Mouse (Mus musculus): ENCODE data around the gene Doc2g. TPM values are rescaled to one million over a fixed set of nuclear protein-coding genes. Genes with fewer than 3 reads are reported as not detected.

The Doc2g gene
- polyA plus RNA-seq, 1 experiment from 2014 or later = 4.1 TPM

DNA sequence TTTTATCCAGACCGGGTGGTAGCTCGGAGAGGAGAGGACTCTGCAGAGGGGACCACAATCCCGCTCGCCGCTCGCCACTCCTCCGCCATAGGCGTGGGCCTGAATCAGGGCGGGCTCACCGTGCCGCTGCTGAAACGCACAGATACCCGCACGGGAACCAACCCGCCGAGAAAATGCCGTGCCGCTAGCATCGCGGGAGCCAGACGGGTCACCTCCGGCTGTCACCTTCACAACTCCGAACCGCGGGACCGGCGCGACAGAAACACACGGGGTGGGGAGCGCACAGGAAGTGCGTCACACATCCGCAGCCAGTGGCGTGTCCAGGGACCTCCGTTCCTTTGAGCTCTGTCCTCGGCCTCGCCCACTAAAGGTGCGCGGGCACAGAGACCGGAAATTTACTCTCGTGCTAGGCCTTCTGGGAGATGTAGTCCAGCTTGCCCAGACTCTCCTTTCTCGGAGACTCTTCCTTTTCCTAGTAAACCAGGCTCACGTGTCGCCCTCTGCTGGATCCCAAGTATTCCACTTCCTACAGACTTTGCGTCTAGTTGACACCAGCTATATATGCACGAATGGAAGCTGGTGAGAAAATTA lies 9.4 kb downstream of the Doc2g start, which contains the start of gene Ndufv1:
Gene Ndufv1 (minus strand): TSS at position 375 of the 591 bp plus-strand sequence.
- whole genome bisulfite sequencing = under 1% methylated on average over 45 of the region's 45 CpGs
- peak within 1 kb of the TSS; percentile 76 for H3K4me2 ChIP-seq (ENCODE audit: low read depth, severe bottlenecking)
- H3K9ac ChIP-seq (ENCODE audit: low read length) = peak within 1 kb of the TSS; percentile 68
- no peak within 1 kb of the TSS for H3K27ac ChIP-seq (replicated peaks; ENCODE audit: low read depth, low read length)
- H3K9me3 ChIP-seq (ENCODE audit: control insufficient read depth, low read length) = no peaks in the 10 kb centered on the region
- DNase-seq (ENCODE audit: low spot score) = peak; percentile 98
- peak within 1 kb of the TSS; percentile 67 for H3K4me3 ChIP-seq (ENCODE audit: low read depth, low read length)
- 0 out of 2 replicates have a peak, but pooled peaks cover 3% of the 10 kb centered on the region for H3K4me1 ChIP-seq (ENCODE audit: control insufficient read depth, insufficient read depth, low read length)
- no peaks in the 10 kb centered on the region for H3K27me3 ChIP-seq (ENCODE audit: control insufficient read depth, insufficient read depth, low read length)
- ATAC-seq (ENCODE audit: insufficient number of reproducible peaks, low FRiP score, low TSS enrichment, low read depth) = peak; percentile 98
- H3K36me3 ChIP-seq (ENCODE audit: control insufficient read depth, insufficient read depth, low read length) = peaks cover 11% of the 10 kb centered on the region

DNA sequence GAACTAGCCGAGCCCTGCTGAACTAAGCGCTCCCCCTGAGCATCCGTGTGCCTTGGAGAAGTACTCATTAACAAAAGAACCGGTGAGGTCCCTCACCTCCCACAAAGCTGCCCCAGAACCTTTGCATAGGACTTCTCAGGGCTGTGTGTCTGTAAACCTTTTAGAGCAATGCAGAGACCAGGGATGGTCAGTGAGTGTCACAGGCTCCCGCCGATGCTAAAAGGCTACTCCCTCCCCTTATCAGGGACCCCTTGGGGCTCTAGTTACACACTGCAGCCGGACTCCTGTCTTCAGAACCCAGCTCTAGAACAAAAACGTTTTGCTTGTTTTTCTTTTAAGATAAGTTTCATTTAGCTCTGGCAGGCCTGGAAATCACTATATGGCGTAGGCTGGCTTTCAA lies 10.0 kb downstream of the Doc2g start:
- H3K36me3 ChIP-seq (ENCODE audit: control insufficient read depth, insufficient read depth, low read length) = peaks cover 6% of the 10 kb centered on the region; the same call in 1 of the 2 replicates
- H3K9ac ChIP-seq (ENCODE audit: low read length) = peak overlapping the region; percentile 65
- no peaks in the 10 kb centered on the region for H3K27me3 ChIP-seq (ENCODE audit: control insufficient read depth, insufficient read depth, low read length)
- H3K4me1 ChIP-seq (ENCODE audit: control insufficient read depth, insufficient read depth, low read length) = 0 out of 2 replicates have a peak, but pooled peaks cover 3% of the 10 kb centered on the region
- peak overlapping the region; percentile 67 for H3K4me3 ChIP-seq (ENCODE audit: low read depth, low read length)
- H3K27ac ChIP-seq (replicated peaks; ENCODE audit: low read depth, low read length) = no peak overlapping the region
- peak overlapping the region; percentile 44 for H3K4me2 ChIP-seq (ENCODE audit: low read depth, severe bottlenecking)
- no peaks in the 10 kb centered on the region for H3K9me3 ChIP-seq (ENCODE audit: control insufficient read depth, low read length)
- ATAC-seq (ENCODE audit: insufficient number of reproducible peaks, low FRiP score, low TSS enrichment, low read depth) (peak; percentile 38; the same call in 1 of the 2 replicates), DNase-seq (ENCODE audit: low spot score) (no peak)
- WGBS = 24% methylated on average over 9 of the region's 9 CpGs

DNA sequence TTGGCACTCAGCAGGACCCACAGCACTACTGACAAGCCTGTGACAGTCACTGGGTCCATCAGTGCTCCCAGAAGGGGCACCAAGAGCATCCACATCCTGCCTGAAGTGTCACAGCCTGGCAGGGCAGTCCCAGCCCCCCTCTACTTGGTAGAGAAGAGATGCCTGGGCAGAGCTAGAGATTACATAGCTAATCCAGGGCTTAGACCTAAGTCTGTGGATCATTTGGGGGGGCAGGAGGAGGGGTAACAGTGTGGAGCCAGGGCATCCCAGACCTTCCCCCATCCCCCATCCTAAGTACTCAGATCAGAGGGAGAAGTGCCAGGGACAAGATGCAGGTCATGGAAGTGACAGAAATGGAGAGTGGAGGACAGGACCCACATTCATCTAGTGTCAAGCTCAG lies 11.7 kb downstream of the Doc2g start:
- Histone ChIP-seq H3K27me3 (ENCODE audit: control insufficient read depth, insufficient read depth, low read length) (no peaks in the 10 kb centered on the region), H3K9ac (ENCODE audit: low read length) (no peak overlapping the region), H3K4me2 (ENCODE audit: low read depth, severe bottlenecking) (no peak overlapping the region), H3K4me1 (ENCODE audit: control insufficient read depth, insufficient read depth, low read length) (0 out of 2 replicates have a peak, but pooled peaks cover 3% of the 10 kb centered on the region), H3K4me3 (ENCODE audit: low read depth, low read length) (no peak overlapping the region), H3K27ac (replicated peaks; ENCODE audit: low read depth, low read length) (no peak overlapping the region), H3K9me3 (ENCODE audit: control insufficient read depth, low read length) (no peaks in the 10 kb centered on the region), H3K36me3 (ENCODE audit: control insufficient read depth, insufficient read depth, low read length) (no peaks in the 10 kb centered on the region)
- DNase-seq (ENCODE audit: low spot score) (no peak), ATAC-seq (ENCODE audit: insufficient number of reproducible peaks, low FRiP score, low TSS enrichment, low read depth) (no peak)

DNA sequence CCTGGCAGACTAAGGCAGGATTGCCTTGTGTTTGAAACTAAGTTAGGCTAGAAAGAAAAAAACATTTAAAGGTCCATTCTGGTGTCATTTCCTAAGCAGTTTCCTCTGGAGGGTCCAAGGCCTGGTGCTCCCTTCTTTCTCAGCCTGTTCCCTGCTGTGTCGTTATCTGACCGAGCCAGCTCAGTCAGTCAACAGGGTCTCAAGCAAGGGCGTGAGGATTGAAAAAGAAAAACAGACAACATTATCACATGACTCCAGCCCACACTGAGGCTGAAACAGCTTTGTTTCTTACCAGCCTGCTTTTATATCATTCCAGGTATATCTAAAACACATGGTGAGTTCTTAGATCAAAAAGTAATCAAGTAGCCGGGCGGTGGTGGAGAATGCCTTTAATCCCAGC lies 12.5 kb downstream of the Doc2g start:
- DNase-seq (ENCODE audit: low spot score) (no peak), ATAC-seq (ENCODE audit: insufficient number of reproducible peaks, low FRiP score, low TSS enrichment, low read depth) (no peak)
- no peaks in the 10 kb centered on the region for H3K9me3 ChIP-seq (ENCODE audit: control insufficient read depth, low read length)
- H3K36me3 ChIP-seq (ENCODE audit: control insufficient read depth, insufficient read depth, low read length) = no peaks in the 10 kb centered on the region
- H3K27ac ChIP-seq (replicated peaks; ENCODE audit: low read depth, low read length) = no peak overlapping the region
- WGBS = 59% methylated on average over 5 of the region's 5 CpGs
- no peak overlapping the region; the same call in 1 of the 2 replicates for H3K9ac ChIP-seq (ENCODE audit: low read length)
- H3K27me3 ChIP-seq (ENCODE audit: control insufficient read depth, insufficient read depth, low read length) = no peaks in the 10 kb centered on the region
- no peak overlapping the region for H3K4me3 ChIP-seq (ENCODE audit: low read depth, low read length)
- no peak overlapping the region for H3K4me2 ChIP-seq (ENCODE audit: low read depth, severe bottlenecking)
- H3K4me1 ChIP-seq (ENCODE audit: control insufficient read depth, insufficient read depth, low read length) = 0 out of 2 replicates have a peak, but pooled peaks cover 3% of the 10 kb centered on the region

DNA sequence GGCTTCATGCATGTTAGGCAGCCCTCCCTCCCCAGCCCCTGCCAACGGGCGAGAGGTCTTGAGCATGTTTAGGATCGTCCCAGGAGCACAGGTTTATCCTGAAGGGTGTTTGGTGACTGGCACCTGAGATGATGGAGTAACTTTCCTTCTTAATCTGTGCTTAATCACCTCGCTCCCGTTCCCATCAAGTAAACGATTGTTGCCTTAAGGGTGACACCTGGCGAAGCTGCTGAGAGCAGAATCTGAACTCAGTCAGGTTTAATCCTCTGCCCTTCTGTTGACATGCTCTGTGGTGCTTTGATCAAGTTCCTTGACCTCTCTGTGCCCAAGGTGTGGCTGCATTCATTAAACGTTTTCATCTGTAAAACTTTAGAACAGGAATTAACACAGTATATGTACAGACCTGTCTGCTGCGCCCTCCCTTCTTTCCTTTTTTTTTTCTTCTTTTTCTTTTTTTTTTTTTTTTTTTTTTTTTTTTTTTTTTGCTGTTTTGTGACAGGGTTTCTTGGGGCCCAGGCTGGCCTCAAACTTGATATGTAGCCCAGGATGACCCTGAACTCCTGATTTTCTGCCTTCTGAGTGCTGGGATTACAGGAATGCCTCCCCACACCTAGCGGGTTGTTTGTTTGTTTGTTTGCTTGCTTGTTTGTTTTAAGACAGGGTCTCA lies 14.9 kb downstream of the Doc2g start:
- no peak for ATAC-seq (ENCODE audit: insufficient number of reproducible peaks, low FRiP score, low TSS enrichment, low read depth)
- no peak overlapping the region for H3K4me3 ChIP-seq (ENCODE audit: low read depth, low read length)
- no peaks in the 10 kb centered on the region for H3K27me3 ChIP-seq (ENCODE audit: control insufficient read depth, insufficient read depth, low read length)
- no peak overlapping the region for H3K27ac ChIP-seq (replicated peaks; ENCODE audit: low read depth, low read length)
- 56% methylated on average over 10 of the region's 10 CpGs for WGBS
- no peak for DNase-seq (ENCODE audit: low spot score)
- H3K4me1 ChIP-seq (ENCODE audit: control insufficient read depth, insufficient read depth, low read length) = no peaks in the 10 kb centered on the region
- H3K4me2 ChIP-seq (ENCODE audit: low read depth, severe bottlenecking) = no peak overlapping the region
- H3K9me3 ChIP-seq (ENCODE audit: control insufficient read depth, low read length) = no peaks in the 10 kb centered on the region
- H3K36me3 ChIP-seq (ENCODE audit: control insufficient read depth, insufficient read depth, low read length) = no peaks in the 10 kb centered on the region
- H3K9ac ChIP-seq (ENCODE audit: low read length) = no peak overlapping the region

DNA sequence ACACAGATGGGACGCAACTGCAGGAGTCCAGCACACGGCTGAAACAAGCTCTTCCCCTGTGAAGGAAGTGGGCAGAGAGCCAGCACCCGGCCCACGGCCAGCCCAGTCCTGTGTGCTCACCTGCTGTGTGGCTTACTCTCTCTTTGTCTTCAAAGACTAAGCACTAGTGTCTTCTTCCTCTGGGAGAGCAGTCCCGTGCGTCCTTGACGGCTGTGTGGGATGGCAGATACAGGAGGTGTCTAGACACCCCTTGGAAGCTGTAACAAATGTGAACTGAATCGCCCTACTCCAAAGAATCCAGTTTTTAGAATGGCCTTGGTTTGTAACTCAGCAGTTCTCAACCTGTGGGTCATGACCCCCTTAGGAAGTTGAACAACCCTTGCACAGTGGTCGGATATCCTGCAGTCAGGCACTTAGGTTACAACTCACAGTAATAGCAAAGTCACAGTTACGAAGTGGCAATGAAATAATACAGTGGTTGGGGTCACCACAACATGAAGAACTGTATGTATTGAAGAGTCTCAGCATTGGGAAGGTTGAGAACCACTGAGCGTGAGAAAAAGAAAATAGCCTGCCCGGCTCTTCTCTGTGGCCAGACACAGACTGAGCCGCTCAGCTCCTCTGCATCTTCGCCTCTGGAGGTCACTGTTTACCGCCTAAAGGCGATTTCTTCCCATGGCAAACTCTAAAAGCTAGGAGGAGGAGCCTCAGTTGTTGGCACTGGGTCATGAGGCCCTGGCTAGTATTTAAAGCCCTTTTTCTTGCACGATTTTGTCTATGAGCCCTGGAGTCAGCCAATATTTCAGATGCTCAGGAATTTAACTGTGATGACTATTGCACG lies 15.8 kb downstream of the Doc2g start:
- Histone ChIP-seq H3K9me3 (ENCODE audit: control insufficient read depth, low read length) (no peaks in the 10 kb centered on the region), H3K36me3 (ENCODE audit: control insufficient read depth, insufficient read depth, low read length) (no peaks in the 10 kb centered on the region), H3K9ac (ENCODE audit: low read length) (no peak overlapping the region), H3K27ac (replicated peaks; ENCODE audit: low read depth, low read length) (no peak overlapping the region), H3K4me2 (ENCODE audit: low read depth, severe bottlenecking) (no peak overlapping the region), H3K4me1 (ENCODE audit: control insufficient read depth, insufficient read depth, low read length) (no peaks in the 10 kb centered on the region), H3K4me3 (ENCODE audit: low read depth, low read length) (no peak overlapping the region), H3K27me3 (ENCODE audit: control insufficient read depth, insufficient read depth, low read length) (no peaks in the 10 kb centered on the region)
- 0 out of 2 replicates have a peak, but pooled peaks have one; percentile 17 for ATAC-seq (ENCODE audit: insufficient number of reproducible peaks, low FRiP score, low TSS enrichment, low read depth)
- 41% methylated on average over 18 of the region's 18 CpGs for WGBS
- DNase-seq (ENCODE audit: low spot score) = peak; percentile 75

DNA sequence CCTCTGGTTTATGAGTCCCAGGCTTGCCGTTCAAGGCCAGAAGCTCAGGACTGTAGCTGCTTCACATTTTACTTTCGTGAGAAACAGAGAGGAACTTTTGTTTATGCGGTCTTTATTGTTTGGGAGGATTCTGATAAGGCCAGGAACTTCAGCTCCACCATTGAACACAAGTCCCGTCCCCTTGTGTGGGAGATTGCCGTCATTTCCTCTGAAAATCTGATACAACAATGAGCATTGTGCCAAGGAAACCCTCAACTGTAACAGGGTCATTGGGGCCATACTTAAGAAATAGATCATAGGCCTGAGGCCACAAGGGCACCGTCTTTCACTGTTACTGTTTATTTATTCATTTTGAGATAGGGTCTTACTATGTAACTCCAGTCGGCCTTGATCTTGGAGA lies 20.1 kb downstream of the Doc2g start:
- Histone ChIP-seq H3K27me3 (ENCODE audit: control insufficient read depth, insufficient read depth, low read length) (no peaks in the 10 kb centered on the region), H3K9ac (ENCODE audit: low read length) (no peak overlapping the region), H3K36me3 (ENCODE audit: control insufficient read depth, insufficient read depth, low read length) (no peaks in the 10 kb centered on the region), H3K4me1 (ENCODE audit: control insufficient read depth, insufficient read depth, low read length) (no peaks in the 10 kb centered on the region), H3K9me3 (ENCODE audit: control insufficient read depth, low read length) (peaks cover 3% of the 10 kb centered on the region; the same call in 1 of the 2 replicates), H3K4me2 (ENCODE audit: low read depth, severe bottlenecking) (no peak overlapping the region), H3K4me3 (ENCODE audit: low read depth, low read length) (no peak overlapping the region), H3K27ac (replicated peaks; ENCODE audit: low read depth, low read length) (no peak overlapping the region)
- DNase-seq (ENCODE audit: low spot score) = no peak
- ATAC-seq (ENCODE audit: insufficient number of reproducible peaks, low FRiP score, low TSS enrichment, low read depth) = no peak
- WGBS = 78% methylated on average over 7 of the region's 7 CpGs

DNA sequence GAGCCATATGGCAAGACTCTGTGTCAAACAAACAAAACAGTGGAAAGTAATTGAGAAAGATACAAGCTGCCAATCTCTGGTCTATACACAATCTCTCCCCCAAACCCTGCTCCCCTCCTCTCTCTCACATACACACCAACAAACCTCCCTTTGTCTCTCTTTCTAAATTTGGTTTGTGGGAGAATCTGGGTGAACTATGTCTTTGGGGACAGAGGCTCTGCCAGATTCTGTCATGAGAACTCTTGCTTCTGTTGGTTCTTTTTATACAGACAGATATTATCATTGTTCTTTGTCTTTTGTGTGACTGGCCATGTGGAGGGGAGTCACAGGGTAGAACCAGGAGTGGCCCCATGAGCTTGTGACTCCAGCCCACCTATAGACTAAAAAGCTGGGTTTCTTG lies 24.5 kb downstream of the Doc2g start:
- peaks cover 3% of the 10 kb centered on the region; the same call in 1 of the 2 replicates for H3K9me3 ChIP-seq (ENCODE audit: control insufficient read depth, low read length)
- no peaks in the 10 kb centered on the region for H3K36me3 ChIP-seq (ENCODE audit: control insufficient read depth, insufficient read depth, low read length)

More for the DNA sequence above, 24.5 kb downstream of the Doc2g start:
- DNase-seq (ENCODE audit: low spot score) = no peak
- H3K27ac ChIP-seq (replicated peaks; ENCODE audit: low read depth, low read length) = no peak overlapping the region
- no peak for ATAC-seq (ENCODE audit: insufficient number of reproducible peaks, low FRiP score, low TSS enrichment, low read depth)
- no peak overlapping the region for H3K9ac ChIP-seq (ENCODE audit: low read length)
- H3K27me3 ChIP-seq (ENCODE audit: control insufficient read depth, insufficient read depth, low read length) = no peaks in the 10 kb centered on the region
- no peak overlapping the region for H3K4me2 ChIP-seq (ENCODE audit: low read depth, severe bottlenecking)
- H3K4me3 ChIP-seq (ENCODE audit: low read depth, low read length) = no peak overlapping the region
- no peaks in the 10 kb centered on the region for H3K4me1 ChIP-seq (ENCODE audit: control insufficient read depth, insufficient read depth, low read length)

Data from limb, embryonic 11.5 days (tissue).